Mouse (Mus musculus) thymus, adult 2 months (tissue): Measurements from ENCODE around the gene Nutf2-ps1.

Experiments used
- CTCF ChIP-seq: fragments of 200-500 bp; IDR thresholded peaks from 2 replicates; pipeline ENCODE4 v1.5.1; 2012; ENCODE audit warnings: mild to moderate bottlenecking, control low read depth, low read length, moderate library complexity, borderline replicate concordance; ENCODE audit not compliant: control insufficient read depth, poor library complexity, insufficient read depth; ENCODE audit errors: extremely low read depth
- POLR2A ChIP-seq: fragments of 200-500 bp; IDR thresholded peaks from 2 replicates; pipeline ENCODE4 v1.6.1; 2012; ENCODE audit warnings: mild to moderate bottlenecking, low read length, control low read depth, moderate library complexity; ENCODE audit not compliant: control insufficient read depth, poor library complexity, insufficient read depth; ENCODE audit errors: extremely low read depth

DNA sequence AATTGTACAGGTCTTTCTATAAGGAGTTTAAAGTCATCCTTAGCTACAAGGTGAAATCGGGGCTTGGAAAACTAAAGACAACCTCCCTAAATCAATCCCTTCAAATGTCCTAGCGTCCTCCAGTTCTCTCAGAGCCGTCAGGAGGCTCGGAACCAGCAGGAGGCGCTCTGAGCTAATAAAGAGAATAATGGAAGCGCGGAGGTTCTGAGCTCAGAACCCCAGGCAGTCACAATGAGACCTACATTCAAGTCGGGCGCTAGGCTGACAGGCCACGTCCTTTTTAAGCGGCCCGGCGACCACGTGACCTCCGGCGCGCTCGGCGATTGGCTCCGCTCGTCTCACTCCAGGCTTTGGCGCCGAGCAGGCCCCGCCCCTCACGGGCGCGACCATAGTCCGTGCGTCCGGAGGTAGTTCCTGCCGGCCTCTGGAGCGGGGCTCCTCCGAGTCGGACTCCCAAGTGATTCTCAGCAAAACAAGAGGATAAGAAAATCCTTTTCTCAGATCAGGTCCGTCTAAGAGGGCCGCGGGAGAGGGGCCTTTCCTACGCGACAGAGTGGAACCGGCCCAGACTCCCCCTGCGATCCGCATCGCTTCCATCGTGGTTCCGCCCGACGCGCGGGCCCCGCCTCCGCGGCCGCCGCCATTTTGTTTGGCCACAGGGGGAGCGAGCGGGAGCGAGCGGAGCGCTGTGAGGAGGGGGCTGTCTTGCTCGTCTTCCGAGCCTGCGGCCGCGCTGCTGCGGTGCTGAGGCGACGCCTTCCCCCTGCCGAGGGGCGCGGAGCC, 11.1 kb upstream of the Nutf2-ps1 start, which contains the start of gene Smc3:
- peak; percentile 84 for TF ChIP-seq POLR2A
- TF ChIP-seq CTCF, result peak; percentile 49; the same call in 1 of the 2 replicates
